In genomic region chr10:8762209-8762701, GRCm38 (mm10) we compare ENCODE assay signal across 7 mouse cellular contexts.
DNase-seq lines count a peak whose midpoint lies in the region; ATAC-seq and TF ChIP-seq lines count a peak whose summit lies in the region.

No protein-coding gene starts in this region.

- H3K27ac ChIP-seq in hindbrain, embryonic 13.5 days = peak overlapping the region; percentile 75
- peak overlapping the region; percentile 64 for H3K27ac ChIP-seq in lung, postnatal 0 days (ENCODE audit: low read length)

- H3K9ac ChIP-seq in hindbrain, embryonic 13.5 days = peak overlapping the region; percentile 65
- 0 out of 2 replicates have a peak overlapping the region, but pooled peaks have one; percentile 19 for H3K9ac ChIP-seq in lung, postnatal 0 days (replicated peaks; ENCODE audit: low read depth)

- WGBS in hindbrain, embryonic 13.5 days = 2% methylated on average over 14 of the region's 14 CpGs
- 38% methylated on average over 14 of the region's 14 CpGs for WGBS in lung, postnatal 0 days

- H3K79me2 ChIP-seq in C2C12 (ENCODE audit: control insufficient read depth, insufficient read depth) = no peaks in the 10 kb centered on the region

- peak overlapping the region; percentile 51 for H3K4me2 ChIP-seq in hindbrain, embryonic 13.5 days
- peak overlapping the region; percentile 30 for H3K4me2 ChIP-seq in lung, postnatal 0 days (replicated peaks; ENCODE audit: low read depth, low read length)

- peak; percentile 85 for ATAC-seq in Patski
- peak; percentile 36 for ATAC-seq in hindbrain, embryonic 13.5 days (ENCODE audit: low FRiP score)
- ATAC-seq in lung, postnatal 0 days = peak; percentile 24; the same call in 1 of the 2 replicates

- H3K27me3 ChIP-seq in C2C12 (ENCODE audit: control insufficient read depth, insufficient read depth, insufficient read length) (no peaks in the 10 kb centered on the region), Patski (no peaks in the 10 kb centered on the region)
- no peaks in the 10 kb centered on the region for H3K27me3 ChIP-seq in hindbrain, embryonic 13.5 days
- H3K27me3 ChIP-seq in lung, postnatal 0 days (replicated peaks; ENCODE audit: insufficient read depth, low read length) = no peaks in the 10 kb centered on the region

- peak overlapping the region; percentile 6 for H3ac ChIP-seq in C2C12 (ENCODE audit: control insufficient read depth, insufficient read length, low read depth)

- H3K9me3 ChIP-seq in hindbrain, embryonic 13.5 days = no peaks in the 10 kb centered on the region
- H3K9me3 ChIP-seq in lung, postnatal 0 days (ENCODE audit: low read length) = no peaks in the 10 kb centered on the region

- peak overlapping the region; percentile 12 for H3K4me3 ChIP-seq in C2C12 (ENCODE audit: insufficient read depth, poor library complexity, severe bottlenecking)
- peak overlapping the region; percentile 34 for H3K4me3 ChIP-seq in hindbrain, embryonic 13.5 days
- H3K4me3 ChIP-seq in lung, postnatal 0 days (ENCODE audit: low read depth, low read length) = peak overlapping the region; percentile 28

- CTCF ChIA-PET in Patski (lab: Charles Lee) = interaction anchor here (0.7 to 2.0 kb wide), 3 partner anchors 12 to 19 kb away, joined by 4 to 6 read pairs (median 4); no protein-coding TSS in a partner anchor

- DNase-seq in Patski (ENCODE audit: low read depth, low spot score) = no peak
- peak; percentile 68 for DNase-seq in forelimb bud, embryonic 11.5 days (ENCODE audit: low read depth, low spot score)
- DNase-seq in lung, postnatal 0 days (ENCODE audit: low spot score) = peak; percentile 60
- DNase-seq in testis, postnatal 14 days (ENCODE audit: low spot score) = peak; percentile 18
- no peak for DNase-seq in T-cell, adult 2 months (ENCODE audit: low spot score)

- H3K79me3 ChIP-seq in C2C12 (ENCODE audit: low read depth) = no peaks in the 10 kb centered on the region

- H3K4me1 ChIP-seq in hindbrain, embryonic 13.5 days (replicated peaks) = peaks cover 37% of the 10 kb centered on the region
- H3K4me1 ChIP-seq in lung, postnatal 0 days (ENCODE audit: insufficient read depth, low read depth, low read length) = no peaks in the 10 kb centered on the region

- no peaks in the 10 kb centered on the region for H3K36me3 ChIP-seq in C2C12 (ENCODE audit: control insufficient read depth, insufficient read depth)
- H3K36me3 ChIP-seq in hindbrain, embryonic 13.5 days = no peaks in the 10 kb centered on the region
- H3K36me3 ChIP-seq in lung, postnatal 0 days (ENCODE audit: insufficient read depth, low read length) = no peaks in the 10 kb centered on the region

- no peak for TF ChIP-seq EP300 in lung, postnatal 0 days (IDR thresholded peaks at IDR 0.05)

- in situ Hi-C loops in Patski (cut with MboI; ENCODE audit: low pct_unique_long_range_greater_than_20kb) = loop anchor here (5.0 kb wide), 1 partner anchor 50 kb away; no protein-coding TSS in a partner anchor

- POLR2A ChIA-PET in Patski (lab: Charles Lee) = interaction anchor here (1.8 kb wide), 1 partner anchor 9 kb away, joined by 4 read pairs; no protein-coding TSS in a partner anchor

- TF ChIP-seq CTCF in C2C12 (IDR thresholded peaks at IDR 0.05; ENCODE audit: control insufficient read depth, insufficient read depth, insufficient read length) (no peak), Patski (IDR thresholded peaks at IDR 0.05) (peak; percentile 9)
- no peak for TF ChIP-seq CTCF in lung, postnatal 0 days (IDR thresholded peaks at IDR 0.05)

TF ChIP-seq in C2C12, 6 proteins besides CTCF, POLR2A, EP300 and RAD21:
- TF ChIP-seq FOSL1 (IDR thresholded peaks at IDR 0.05; ENCODE audit: insufficient read depth, low read length, poor library complexity, severe bottlenecking) (no peak), USF1 (IDR thresholded peaks at IDR 0.05; ENCODE audit: low read depth) (no peak), MYOG (IDR thresholded peaks at IDR 0.05; ENCODE audit: control insufficient read depth, extremely low read depth, insufficient read length) (no peak), CEBPB (IDR thresholded peaks at IDR 0.05; ENCODE audit: low read depth) (no peak), MYOD1 (IDR thresholded peaks at IDR 0.05; ENCODE audit: control insufficient read depth, insufficient read length, low read depth) (no peak), MAX (IDR thresholded peaks at IDR 0.05) (no peak)

Comparison
In these comparisons a context has a peak if more than half of its experiments do, and no peak if none do; other contexts are left out.
1. ATAC-seq: peak in every context shown above with its lines; median percentile 85 in Patski; 36 in hindbrain, embryonic 13.5 days; 24 in lung, postnatal 0 days.
2. DNase-seq: peak in forelimb bud, embryonic 11.5 days (single experiment), lung, postnatal 0 days (single experiment) and testis, postnatal 14 days (single experiment); none in Patski (single experiment) and T-cell, adult 2 months (single experiment).
3. Peak in every context shown above with its lines, with median percentiles within 50 percentile points of each other: H3K4me3 ChIP-seq.